Mouse (Mus musculus) mouse trophoblast stem cell (cell line): ENCODE measurements around the gene 4930432M17Rik.

ENCODE experiments used
- in situ Hi-C, 2 experiments: fragments of 300-500 bp; cut with MseI, MboI; formaldehyde crosslinking; loops; 2 replicates in 1 of 2; 3 replicates in 1 of 2; pipeline ENCODE4 v1.15.1; 2025

4930432M17Rik gene

GRCm38 (mm10) chr3:121672135-121672790, 1.7 kb downstream of the 4930432M17Rik start:
- in situ Hi-C loops: no loop called here

DNA sequence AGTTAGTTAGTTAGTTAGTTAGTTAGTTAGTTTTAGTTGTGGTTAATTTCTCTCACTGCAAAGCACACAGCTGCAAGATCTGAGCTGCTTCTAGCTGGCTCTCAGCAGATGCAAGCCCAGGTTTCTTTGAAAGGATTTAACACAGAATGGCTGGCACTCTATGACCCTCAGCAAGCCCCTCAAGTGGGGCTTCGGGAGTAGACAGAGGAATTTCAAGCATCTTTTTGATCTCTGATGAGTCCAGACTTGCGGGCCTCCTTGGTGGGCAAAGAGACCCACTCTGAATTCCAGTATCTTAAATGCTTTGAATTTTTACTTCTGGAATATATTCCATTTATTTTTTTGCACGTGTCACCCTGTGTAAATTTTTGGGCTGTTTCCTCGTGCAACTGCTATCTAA, 8.4 kb downstream of the 4930432M17Rik start:
- in situ Hi-C loops: no loop called here

- in situ Hi-C loops: no loop called here
Observed at GRCm38 (mm10) chr3:121679443-121679842, 8.9 kb downstream of the 4930432M17Rik start.

DNA sequence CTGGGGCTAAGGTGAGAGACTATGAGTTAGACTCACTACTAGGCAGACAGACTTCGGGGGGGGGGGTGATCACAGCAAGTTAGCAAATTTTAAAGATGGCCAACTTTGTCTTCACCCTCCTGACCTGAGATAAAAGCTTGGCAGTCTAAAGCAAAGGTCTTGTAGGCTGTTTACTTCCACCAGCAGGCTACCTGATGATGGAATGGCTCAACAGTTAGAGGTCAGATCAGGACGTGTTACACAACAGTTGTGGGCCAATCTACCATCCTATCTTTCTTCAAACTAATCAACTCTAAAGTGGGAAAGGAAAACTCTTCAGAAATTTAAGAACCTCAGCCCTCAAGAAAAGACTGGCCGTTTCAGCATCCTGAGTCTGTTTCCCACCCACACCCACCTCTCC, 9.6 kb downstream of the 4930432M17Rik start:
- in situ Hi-C loops: no loop called here

DNA sequence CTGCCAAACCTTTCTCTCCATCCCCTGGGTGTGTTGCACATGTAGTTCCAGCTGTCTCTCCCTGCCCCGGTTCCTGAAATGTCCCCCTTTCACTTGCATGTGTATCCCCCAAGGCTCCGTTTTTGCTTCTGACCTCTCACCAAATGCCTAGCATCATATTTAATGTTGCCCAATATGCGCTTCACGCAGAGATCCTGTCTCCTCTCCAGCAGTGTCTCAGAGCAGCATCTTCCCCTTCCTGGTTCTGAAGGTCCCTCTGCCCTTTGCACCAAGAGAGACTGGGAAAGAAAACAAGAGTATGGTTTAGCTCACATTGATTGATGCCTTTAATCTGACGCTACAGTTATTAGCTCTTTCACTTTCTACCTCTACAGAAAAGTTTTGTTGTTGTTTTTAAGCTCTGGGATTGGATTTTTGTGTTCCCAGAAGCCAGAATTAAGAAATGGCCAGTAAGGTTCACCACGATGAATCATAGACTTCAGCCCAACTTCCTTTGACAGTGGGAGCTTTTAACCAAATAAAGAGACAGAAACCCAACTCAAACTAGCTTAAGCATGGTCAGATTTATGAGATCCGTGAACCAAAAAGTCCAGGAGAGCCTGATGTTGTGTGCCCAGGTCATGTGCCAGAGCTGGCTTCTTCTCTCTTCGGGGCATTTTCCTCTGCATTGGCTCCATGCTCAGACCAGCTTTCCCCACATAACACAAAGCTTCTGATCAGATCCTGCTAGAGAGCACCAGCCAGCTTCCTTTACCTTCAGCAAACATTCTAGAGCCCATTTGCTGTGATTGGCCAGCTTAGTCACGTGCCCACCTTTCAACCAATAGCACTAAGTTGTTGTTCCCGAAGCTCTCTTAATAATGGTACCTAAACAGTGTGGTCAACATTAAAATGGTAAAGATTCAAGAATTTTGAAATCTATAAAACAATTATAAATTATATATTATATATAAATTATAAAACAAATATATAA, 12.2 kb downstream of the 4930432M17Rik start:
- in situ Hi-C loops: no loop called here

GRCm38 (mm10) chr3:121684552-121684951, 14.0 kb downstream of the 4930432M17Rik start:
- in situ Hi-C loops: no loop called here

- in situ Hi-C loops: no loop called here
Observed at GRCm38 (mm10) chr3:121684963-121685362, 14.4 kb downstream of the 4930432M17Rik start.

DNA sequence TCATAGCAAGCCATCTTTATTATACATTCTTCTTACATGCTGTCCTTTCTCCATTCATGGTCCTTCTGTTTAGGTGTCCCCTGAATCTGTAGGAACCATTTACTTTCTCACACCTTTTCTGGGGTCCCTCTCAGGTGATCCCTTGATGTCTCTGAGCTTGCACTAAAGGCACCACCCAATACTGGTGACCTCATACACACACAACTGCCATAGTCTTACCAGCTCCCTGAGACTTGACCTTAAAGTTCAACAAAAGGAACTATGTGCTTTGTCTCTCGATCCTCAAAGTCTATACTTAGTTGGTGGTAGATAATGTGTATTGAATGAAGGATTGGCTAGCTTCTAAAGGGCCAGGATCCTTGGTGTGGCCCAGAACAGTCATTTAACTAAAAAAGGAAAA, 15.4 kb downstream of the 4930432M17Rik start:
- in situ Hi-C loops: no loop called here

- in situ Hi-C loops: no loop called here
Observed at GRCm38 (mm10) chr3:121686408-121686911, 15.9 kb downstream of the 4930432M17Rik start.

DNA sequence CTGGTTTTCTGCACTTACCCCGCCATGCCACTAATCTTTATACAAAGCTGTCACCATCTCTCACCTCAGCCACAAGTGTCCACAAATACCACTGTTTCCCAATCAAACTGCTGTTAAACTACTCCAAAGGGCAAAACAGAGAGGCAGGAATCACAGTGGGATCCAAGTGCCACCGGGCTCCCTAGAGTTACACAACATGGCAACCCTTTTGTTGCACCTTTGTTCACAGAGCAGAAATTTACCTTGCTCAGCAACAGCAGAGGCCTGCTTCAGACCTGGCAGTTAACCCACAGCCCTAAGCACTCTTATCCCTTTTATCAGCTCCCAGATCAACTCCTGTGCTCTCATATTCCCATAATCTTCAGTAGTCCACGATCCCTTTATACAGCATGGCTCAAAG, 17.2 kb downstream of the 4930432M17Rik start:
- in situ Hi-C loops: no loop called here

- in situ Hi-C loops: no loop called here
Observed at GRCm38 (mm10) chr3:121689029-121689428, 18.5 kb downstream of the 4930432M17Rik start.

DNA sequence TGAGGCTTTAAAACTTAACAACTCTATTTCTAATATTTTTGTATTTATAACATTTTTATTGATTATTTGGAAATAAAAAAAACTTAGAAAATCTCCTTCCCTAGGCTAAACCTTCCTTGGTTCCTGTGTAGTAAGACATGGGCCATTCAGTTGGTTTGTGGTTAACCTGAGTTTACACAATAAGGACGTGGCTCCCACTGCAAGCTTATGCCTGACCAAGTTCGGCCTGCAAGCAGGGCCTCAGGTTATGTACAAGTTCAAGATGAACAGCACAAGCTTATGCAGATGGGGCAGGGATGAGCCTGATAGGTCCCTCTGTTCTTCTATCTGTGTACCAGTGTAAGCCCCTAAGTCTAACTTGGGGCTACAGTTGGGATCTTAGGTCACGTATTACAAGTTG, 19.1 kb downstream of the 4930432M17Rik start:
- in situ Hi-C loops: no loop called here

GRCm38 (mm10) chr3:121693001-121693730, 22.6 kb downstream of the 4930432M17Rik start:
- in situ Hi-C loops: no loop called here

- in situ Hi-C loops: no loop called here
Observed at GRCm38 (mm10) chr3:121693746-121694145, 23.2 kb downstream of the 4930432M17Rik start.

DNA sequence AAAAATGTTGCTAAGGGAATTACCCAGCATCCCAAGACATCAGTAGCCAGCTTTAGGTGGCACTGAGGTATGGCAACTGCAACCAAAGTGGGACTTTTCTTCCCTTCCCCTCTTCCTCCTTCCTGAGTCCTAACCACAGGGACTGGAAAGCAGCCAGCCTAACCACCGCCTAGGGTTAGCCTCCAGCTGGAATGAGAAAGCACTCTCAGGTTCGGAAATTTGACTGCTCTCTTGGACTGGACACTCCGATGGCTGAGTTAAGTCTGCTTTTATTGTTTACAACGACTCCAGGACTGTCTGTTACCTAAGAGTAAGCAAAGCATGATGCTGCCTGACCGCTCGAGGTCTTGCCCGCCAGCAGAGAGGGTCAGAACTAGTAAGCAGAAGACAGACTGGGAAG, 26.6 kb downstream of the 4930432M17Rik start:
- in situ Hi-C loops: no loop called here

- in situ Hi-C loops: no loop called here
Observed at GRCm38 (mm10) chr3:121699401-121699800, 28.8 kb downstream of the 4930432M17Rik start.

- in situ Hi-C loops: no loop called here
Observed at GRCm38 (mm10) chr3:121699849-121700248, 29.3 kb downstream of the 4930432M17Rik start.

GRCm38 (mm10) chr3:121700364-121700952, 29.9 kb downstream of the 4930432M17Rik start:
- in situ Hi-C loops: no loop called here

DNA sequence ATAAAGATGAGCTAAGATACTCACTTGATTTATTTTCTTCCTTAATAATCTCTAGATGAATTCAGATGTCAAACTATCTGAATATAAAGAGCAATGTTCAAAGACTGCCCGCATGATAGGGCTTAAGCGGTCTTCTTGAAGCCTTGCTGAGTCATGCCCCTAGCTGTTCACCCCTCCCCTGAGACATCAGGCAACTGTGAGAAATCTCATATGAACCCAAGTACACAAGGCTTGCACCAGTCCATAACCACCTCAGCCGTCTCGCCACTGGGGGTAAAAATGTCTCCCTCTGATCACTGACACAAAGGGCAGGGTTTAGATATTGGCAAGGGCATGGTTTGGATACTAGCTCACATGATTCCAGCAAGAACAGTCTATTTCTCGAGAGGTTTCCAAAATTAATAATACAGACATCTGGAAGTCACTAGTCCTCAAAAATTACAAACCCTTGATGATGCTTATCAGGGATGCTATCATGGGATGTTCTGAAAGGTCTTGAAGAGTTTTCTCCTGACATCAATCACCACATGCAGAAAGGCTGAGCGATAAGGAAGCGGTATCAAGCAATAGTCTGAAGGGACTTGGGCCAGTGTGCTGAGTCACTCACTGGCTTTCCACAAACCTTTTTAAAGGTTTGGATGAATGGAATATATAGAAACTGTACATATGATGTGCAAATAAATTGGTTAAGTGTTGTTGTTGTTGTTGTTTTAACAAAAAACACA, 32.8 kb downstream of the 4930432M17Rik start:
- in situ Hi-C loops: no loop called here

GRCm38 (mm10) chr3:121703880-121704243, 33.3 kb downstream of the 4930432M17Rik start:
- in situ Hi-C loops: no loop called here

- in situ Hi-C loops: no loop called here
Observed at GRCm38 (mm10) chr3:121706087-121706486, 35.5 kb downstream of the 4930432M17Rik start.
